Mouse (Mus musculus) cerebellum, adult 8-10 months (tissue): ENCODE results near the gene Gfi1b.

Experiments used
- DNase-seq: peaks from one replicate; pipeline ENCODE4 v3.0.0; 2022

The Gfi1b gene

GRCm38 (mm10) chr2:28621664-28622171 is at the start of gene Gfi1b:
Gene Gfi1b, minus strand, starts transcription at chr2:28621982.
- DNase-seq = no peak

GRCm38 (mm10) chr2:28671438-28671837 is 49.7 kb upstream of the Gfi1b start:
- DNase-seq = no peak

- DNase-seq = no peak
Observed at GRCm38 (mm10) chr2:28665818-28666217, 44.0 kb upstream of the Gfi1b start.

GRCm38 (mm10) chr2:28662891-28663290 is 41.1 kb upstream of the Gfi1b start:
- DNase-seq = no peak

- DNase-seq = no peak
Observed at GRCm38 (mm10) chr2:28656216-28656615, 34.4 kb upstream of the Gfi1b start.

GRCm38 (mm10) chr2:28654295-28654694 is 32.5 kb upstream of the Gfi1b start:
- DNase-seq = no peak

GRCm38 (mm10) chr2:28653351-28653750 is 31.6 kb upstream of the Gfi1b start:
- DNase-seq = no peak

GRCm38 (mm10) chr2:28650526-28650925 is 28.7 kb upstream of the Gfi1b start:
- peak; percentile 13 for DNase-seq

GRCm38 (mm10) chr2:28643081-28643480 is 21.3 kb upstream of the Gfi1b start:
- DNase-seq = no peak

- no peak for DNase-seq
Observed at GRCm38 (mm10) chr2:28641435-28641941, 19.7 kb upstream of the Gfi1b start.

- peak; percentile 96 for DNase-seq
Observed at GRCm38 (mm10) chr2:28640461-28641424, 19.0 kb upstream of the Gfi1b start, which contains the start of gene Tsc1. Gene Tsc1, plus strand, starts transcription at chr2:28641228.

GRCm38 (mm10) chr2:28639794-28640193 is 18.0 kb upstream of the Gfi1b start:
- peak; percentile 34 for DNase-seq

GRCm38 (mm10) chr2:28638886-28639285 is 17.1 kb upstream of the Gfi1b start:
- no peak for DNase-seq

- DNase-seq = no peak
Observed at GRCm38 (mm10) chr2:28638352-28638751, 16.6 kb upstream of the Gfi1b start.

GRCm38 (mm10) chr2:28637106-28637845 is 15.5 kb upstream of the Gfi1b start:
- no peak for DNase-seq

- DNase-seq = no peak
Observed at GRCm38 (mm10) chr2:28635199-28635598, 13.4 kb upstream of the Gfi1b start.

- DNase-seq = no peak
Observed at GRCm38 (mm10) chr2:28633136-28633535, 11.4 kb upstream of the Gfi1b start.

- DNase-seq = no peak
Observed at GRCm38 (mm10) chr2:28632626-28633025, 10.8 kb upstream of the Gfi1b start.

GRCm38 (mm10) chr2:28629911-28630381 is 8.2 kb upstream of the Gfi1b start:
- no peak for DNase-seq

GRCm38 (mm10) chr2:28628053-28628452 is 6.3 kb upstream of the Gfi1b start:
- DNase-seq = no peak

GRCm38 (mm10) chr2:28626038-28626437 is 4.3 kb upstream of the Gfi1b start:
- no peak for DNase-seq

- DNase-seq = no peak
Observed at GRCm38 (mm10) chr2:28624870-28625269, 3.1 kb upstream of the Gfi1b start.

GRCm38 (mm10) chr2:28622521-28623124 is 841 bp upstream of the Gfi1b start:
- DNase-seq = no peak
